Mouse (Mus musculus) ES-Bruce4 (cell line): ENCODE results near the gene Pih1d1.

ENCODE experiments used
- CTCF ChIP-seq: IDR thresholded peaks from one replicate; pipeline ENCODE4 v1.8.1; 2011; ENCODE audit warnings: low read depth, low read length
- EP300 ChIP-seq: IDR thresholded peaks from 2 replicates; pipeline ENCODE4 v1.6.1; 2011; ENCODE audit warnings: low read depth, low read length; ENCODE audit not compliant: insufficient read depth

DNA sequence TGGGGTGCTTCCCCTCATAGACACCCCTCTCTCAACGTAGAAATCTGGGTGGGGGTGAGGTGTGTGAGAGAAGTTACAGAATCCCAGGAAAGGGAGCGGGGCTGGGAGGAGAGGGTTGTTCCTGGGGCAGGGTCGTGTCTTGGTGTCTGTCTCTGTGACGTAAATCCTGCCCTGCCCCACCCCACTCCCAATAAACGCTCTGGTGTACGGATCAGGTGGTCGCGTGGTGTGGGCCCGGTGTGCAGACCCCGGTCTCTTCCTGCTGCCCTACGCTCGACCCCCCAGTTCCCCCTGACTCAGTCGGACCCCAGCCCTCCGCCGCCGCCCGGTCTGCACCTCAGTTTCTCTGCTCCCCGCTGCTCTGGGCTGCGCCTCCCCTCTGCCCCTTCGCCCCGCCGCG lies 21.8 kb downstream of the Pih1d1 start:
- TF ChIP-seq CTCF (no peak), EP300 (no peak)
